ENCODE assay signal across 16 mouse cellular contexts in genomic region chr6:24397237-24397647, GRCm38 (mm10).
DNase-seq lines count a peak whose midpoint lies in the region; ATAC-seq and TF ChIP-seq lines count a peak whose summit lies in the region.
"Had no signal": no experiment of that assay in that cellular context is flagged by ENCODE, and none has a peak within 500 bp of the region (broad histone marks: within the 10 kb centered on the region; RNA-seq: fewer than 3 reads in every experiment).

No protein-coding gene starts in this region.

- no peak for TF ChIP-seq EP300 in stomach, postnatal 0 days (optimal IDR thresholded peaks at IDR 0.05)

- ATAC-seq in stomach, postnatal 0 days (ENCODE audit: low FRiP score, low TSS enrichment) = no peak
- ATAC-seq in neural tube, embryonic 15.5 days (ENCODE audit: low FRiP score) = no peak
- ATAC-seq: lung, postnatal 0 days had no signal

- H3K4me2 ChIP-seq in stomach, postnatal 0 days (replicated peaks; ENCODE audit: low read depth) = no peak overlapping the region
- no peak overlapping the region for H3K4me2 ChIP-seq in neural tube, embryonic 15.5 days
- H3K4me2 ChIP-seq: hindbrain, embryonic 14.5 days; liver, embryonic 13.5 days had no signal

- H3K36me3 ChIP-seq in stomach, postnatal 0 days (ENCODE audit: control insufficient read depth, insufficient read depth, low read length) = no peaks in the 10 kb centered on the region
- H3K36me3 ChIP-seq in neural tube, embryonic 15.5 days = no peaks in the 10 kb centered on the region
- H3K36me3 ChIP-seq: limb, embryonic 10.5 days; liver, embryonic 13.5 days; midbrain, embryonic 10.5 days had no signal

- peak; percentile 34 for DNase-seq in right cerebral cortex, adult 18-20 months
- DNase-seq in right cerebral cortex, postnatal 14 days = no peak
- DNase-seq in cerebellum, adult 9-11 months = peak; percentile 68
- DNase-seq in layer of hippocampus, adult 2 months (ENCODE audit: low spot score in 2 of 2) = peak; percentile 73 to 77
- DNase-seq in ovary, postnatal 14 days (ENCODE audit: low spot score) = no peak
- DNase-seq in stomach, postnatal 0 days (ENCODE audit: low spot score) = no peak
- DNase-seq: adrenal gland, postnatal 25 days; heart, adult 11 months; kidney, adult 11 months; kidney, postnatal 4 days; liver, embryonic 13.5 days had no signal

- H3K27me3 ChIP-seq in stomach, postnatal 0 days (ENCODE audit: control insufficient read depth, insufficient read depth, low read length) = no peaks in the 10 kb centered on the region
- no peaks in the 10 kb centered on the region for H3K27me3 ChIP-seq in neural tube, embryonic 15.5 days (replicated peaks)
- H3K27me3 ChIP-seq: liver, embryonic 13.5 days had no signal

- peak overlapping the region; percentile 80 for H3K27ac ChIP-seq in layer of hippocampus, adult 2 months
- H3K27ac ChIP-seq in stomach, postnatal 0 days (replicated peaks) = no peak overlapping the region
- H3K27ac ChIP-seq in neural tube, embryonic 15.5 days (replicated peaks) = no peak overlapping the region
- H3K27ac ChIP-seq: hindbrain, embryonic 14.5 days; limb, embryonic 10.5 days; liver, embryonic 13.5 days; midbrain, embryonic 10.5 days had no signal

- no peak for TF ChIP-seq CTCF in layer of hippocampus, adult 2 months (conservative IDR thresholded peaks at IDR 0.05)
- no peak for TF ChIP-seq CTCF in stomach, postnatal 0 days (IDR thresholded peaks at IDR 0.05; ENCODE audit: low read depth)

- H3K4me3 ChIP-seq in layer of hippocampus, adult 2 months = no peak overlapping the region
- H3K4me3 ChIP-seq in stomach, postnatal 0 days (ENCODE audit: low read depth, low read length) = no peak overlapping the region
- H3K4me3 ChIP-seq in neural tube, embryonic 15.5 days (replicated peaks) = no peak overlapping the region
- H3K4me3 ChIP-seq: limb, embryonic 10.5 days; liver, embryonic 13.5 days; midbrain, embryonic 10.5 days had no signal

- no peaks in the 10 kb centered on the region for H3K9me3 ChIP-seq in stomach, postnatal 0 days (ENCODE audit: control insufficient read depth, low read length)
- no peaks in the 10 kb centered on the region for H3K9me3 ChIP-seq in neural tube, embryonic 15.5 days (replicated peaks)
- H3K9me3 ChIP-seq: limb, embryonic 10.5 days; liver, embryonic 13.5 days; midbrain, embryonic 10.5 days had no signal

- no peak overlapping the region for H3K9ac ChIP-seq in stomach, postnatal 0 days (ENCODE audit: low read length)
- no peak overlapping the region for H3K9ac ChIP-seq in neural tube, embryonic 15.5 days (replicated peaks)
- H3K9ac ChIP-seq: hindbrain, embryonic 14.5 days; liver, embryonic 13.5 days had no signal

- no peaks in the 10 kb centered on the region for H3K4me1 ChIP-seq in stomach, postnatal 0 days (replicated peaks; ENCODE audit: control insufficient read depth, insufficient read depth)
- H3K4me1 ChIP-seq in neural tube, embryonic 15.5 days = no peaks in the 10 kb centered on the region
- H3K4me1 ChIP-seq: limb, embryonic 10.5 days; liver, embryonic 13.5 days; midbrain, embryonic 10.5 days had no signal

- WGBS in stomach, postnatal 0 days = 87% methylated on average over 4 of the region's 4 CpGs
- WGBS in neural tube, embryonic 15.5 days = 90% methylated on average over 4 of the region's 4 CpGs

Comparison
In these comparisons a context has a peak if more than half of its experiments do, and no peak if none do; other contexts are left out.
1. DNase-seq: peak in right cerebral cortex, adult 18-20 months (single experiment), cerebellum, adult 9-11 months (single experiment) and layer of hippocampus, adult 2 months (2 of 2); none in right cerebral cortex, postnatal 14 days (single experiment), ovary, postnatal 14 days (single experiment) and stomach, postnatal 0 days (single experiment).